Mouse (Mus musculus): ENCODE measurements around the gene Fcgr3. TPM values are rescaled to one million over a fixed set of nuclear protein-coding genes. Genes with fewer than 3 reads are reported as not detected.

Gene Fcgr3
- total RNA-seq, 2 experiments from 2014 or later: 310 to 520 TPM

GRCm38 (mm10) chr1:171018737-171019136, 46.0 kb downstream of the Fcgr3 start, which contains the start of gene Fcgr4:
Fcgr4 (plus strand) TSS chr1:171018920.
- peak; percentile 17 for ATAC-seq (replicated peaks; ENCODE audit: poor library complexity, severe bottlenecking)

DNA sequence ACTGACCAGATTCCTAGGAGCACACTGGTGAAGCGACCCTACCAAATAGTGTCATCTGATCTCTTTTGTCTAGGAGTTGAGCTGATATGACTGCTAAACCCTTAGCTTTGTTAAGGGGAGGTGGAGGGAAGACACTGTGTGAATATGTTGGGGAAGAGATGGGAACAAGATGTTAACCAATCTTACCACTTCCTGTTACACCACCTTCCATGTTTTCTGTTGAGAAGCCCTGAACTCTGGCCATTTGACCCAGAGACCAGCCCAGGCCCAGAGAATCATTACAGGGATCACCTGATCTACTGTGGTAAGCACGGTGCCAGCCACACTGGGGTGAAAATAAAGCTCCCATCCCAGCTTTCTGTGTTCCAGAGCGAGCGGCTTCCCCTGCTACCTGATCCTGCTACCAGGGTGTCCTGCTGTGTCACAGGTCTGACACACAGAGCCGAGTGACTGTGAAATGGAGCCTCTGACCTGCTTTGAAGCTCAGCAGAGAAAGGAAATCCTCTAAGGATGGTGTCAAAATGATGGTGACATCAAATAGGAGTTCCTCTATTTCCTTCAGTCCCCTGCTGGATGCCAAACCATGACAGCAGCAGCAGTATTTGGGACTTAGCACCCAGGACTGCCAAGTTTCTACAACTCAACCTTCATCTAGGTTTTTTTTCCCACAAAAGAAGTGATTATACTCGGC, 47.1 kb downstream of the Fcgr3 start:
- ATAC-seq (replicated peaks; ENCODE audit: poor library complexity, severe bottlenecking): peak; percentile 76

- peak; percentile 56 for ATAC-seq (replicated peaks; ENCODE audit: poor library complexity, severe bottlenecking)
Measured at GRCm38 (mm10) chr1:171016676-171017356, 47.9 kb downstream of the Fcgr3 start.

DNA sequence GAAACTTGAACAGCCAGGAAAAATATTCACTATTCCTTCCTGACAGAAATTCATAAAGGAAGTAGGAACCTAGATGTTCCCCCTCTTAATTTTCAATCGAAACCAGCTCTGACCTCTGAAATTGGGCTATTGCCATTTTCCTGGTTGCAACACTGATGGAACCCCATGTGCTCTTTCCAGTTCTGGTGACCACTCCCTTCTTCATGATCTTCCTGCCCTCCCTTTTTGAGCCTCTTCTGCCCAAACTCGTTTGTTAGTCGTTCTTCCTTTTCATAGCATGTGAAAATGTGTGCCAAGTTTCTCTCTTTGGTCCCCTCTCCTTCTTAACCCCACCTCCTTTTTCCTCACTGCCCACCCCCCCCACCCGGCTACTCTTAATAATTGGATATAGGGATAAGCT, 53.0 kb downstream of the Fcgr3 start:
- ATAC-seq (replicated peaks; ENCODE audit: poor library complexity, severe bottlenecking): peak; percentile 52

DNA sequence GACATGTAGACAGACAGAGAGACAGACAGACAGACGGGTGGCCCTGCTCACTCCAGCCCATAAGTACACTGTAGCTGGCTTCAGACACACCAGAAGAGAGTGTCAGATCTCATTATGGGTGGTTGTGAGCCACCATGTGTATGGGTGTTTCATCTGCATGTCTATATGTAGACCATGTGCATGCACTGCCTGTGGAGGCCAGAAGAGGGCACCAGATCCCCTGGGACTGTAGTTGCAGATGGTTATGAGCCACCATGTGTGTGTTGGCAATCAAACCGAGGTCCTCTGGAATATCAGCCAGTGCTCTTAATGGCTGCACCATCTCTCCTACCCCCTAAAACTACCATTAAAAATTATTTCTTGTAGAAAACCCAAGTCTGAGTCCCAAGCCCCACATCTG, 57.8 kb downstream of the Fcgr3 start:
- ATAC-seq (replicated peaks; ENCODE audit: poor library complexity, severe bottlenecking): peak; percentile 31

GRCm38 (mm10) chr1:171006335-171006734, 58.4 kb downstream of the Fcgr3 start:
- ATAC-seq (replicated peaks; ENCODE audit: poor library complexity, severe bottlenecking): peak; percentile 92

- no peak for ATAC-seq (replicated peaks; ENCODE audit: poor library complexity, severe bottlenecking)
Measured at GRCm38 (mm10) chr1:171005586-171005985, 59.1 kb downstream of the Fcgr3 start.

DNA sequence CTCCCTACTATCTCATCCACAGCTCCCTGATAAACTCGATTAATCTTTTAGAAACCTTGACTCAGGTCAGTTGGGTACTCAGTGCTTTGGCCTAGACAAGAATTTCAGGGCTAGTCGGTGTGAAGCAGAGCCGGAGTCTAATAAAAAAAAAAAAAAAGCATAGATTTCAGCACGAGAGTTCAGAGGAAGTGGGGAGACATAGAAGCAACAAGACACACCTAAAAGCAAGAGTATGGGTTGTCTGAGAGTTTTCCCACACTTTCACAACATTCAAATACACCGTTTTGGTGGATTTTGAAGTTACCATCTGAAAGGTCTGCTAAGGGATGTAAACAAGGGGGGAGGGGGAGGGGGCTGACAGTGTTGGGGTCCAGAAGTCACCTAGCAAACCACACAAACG, 59.7 kb downstream of the Fcgr3 start:
- ATAC-seq (replicated peaks; ENCODE audit: poor library complexity, severe bottlenecking): no peak

Other genes with a start within 250 kb of the Fcgr3 start
- 19.2 and 27.1 TPM in 2 replicates for gene Atf6, start 197.2 kb downstream of the Fcgr3 start, total RNA-seq (2014; fragmentation: Nextera tagmentation)
- 27.5 and 30.5 TPM in 2 replicates for gene Atf6, start 197.2 kb downstream of the Fcgr3 start, total RNA-seq (2017)
- gene Gm26620, start 179.9 kb downstream of the Fcgr3 start, total RNA-seq (2014; fragmentation: Nextera tagmentation): not detected in 2 replicates
- gene Gm26620, start 179.9 kb downstream of the Fcgr3 start, total RNA-seq (2017): not detected in 2 replicates
- gene Dusp12, start 179.4 kb downstream of the Fcgr3 start, total RNA-seq (2014; fragmentation: Nextera tagmentation): 16.9 and 18.2 TPM in 2 replicates
- 10.3 and 10.9 TPM in 2 replicates for gene Dusp12, start 179.4 kb downstream of the Fcgr3 start, total RNA-seq (2017)
- gene Fcrlb, start 152.0 kb downstream of the Fcgr3 start, total RNA-seq (2014; fragmentation: Nextera tagmentation): not detected in 2 replicates
- not detected in 2 replicates for gene Fcrlb, start 152.0 kb downstream of the Fcgr3 start, total RNA-seq (2017)
- not detected in 2 replicates for gene Fcrla, start 137.4 kb downstream of the Fcgr3 start, total RNA-seq (2014; fragmentation: Nextera tagmentation)
- gene Fcrla, start 137.4 kb downstream of the Fcgr3 start, total RNA-seq (2017): not detected in 2 replicates
- 106 and 115 TPM in 2 replicates for gene Fcgr2b, start 88.4 kb downstream of the Fcgr3 start, total RNA-seq (2014; fragmentation: Nextera tagmentation)
- 106 and 143 TPM in 2 replicates for gene Fcgr2b, start 88.4 kb downstream of the Fcgr3 start, total RNA-seq (2017)
- 0.58 and 2.9 TPM in 2 replicates for gene Fcgr4, start 46.0 kb downstream of the Fcgr3 start, total RNA-seq (2014; fragmentation: Nextera tagmentation)
- 3.1 and 3.5 TPM in 2 replicates for gene Fcgr4, start 46.0 kb downstream of the Fcgr3 start, total RNA-seq (2017)
- gene Cfap126, start 49.0 kb upstream of the Fcgr3 start, total RNA-seq (2014; fragmentation: Nextera tagmentation): 1.7 and 3.8 TPM in 2 replicates
- gene Cfap126, start 49.0 kb upstream of the Fcgr3 start, total RNA-seq (2017): 0.47 and 1.5 TPM in 2 replicates
- gene Sdhc, start 85.7 kb upstream of the Fcgr3 start, total RNA-seq (2014; fragmentation: Nextera tagmentation): 119 and 151 TPM in 2 replicates
- gene Sdhc, start 85.7 kb upstream of the Fcgr3 start, total RNA-seq (2017): 110 and 112 TPM in 2 replicates
- gene Mpz, start 85.8 kb upstream of the Fcgr3 start, total RNA-seq (2014; fragmentation: Nextera tagmentation): 2.0 TPM in 1 of 2 replicates, not detected in the other
- gene Mpz, start 85.8 kb upstream of the Fcgr3 start, total RNA-seq (2017): not detected in 2 replicates
- 11.7 and 11.8 TPM in 2 replicates for gene Pcp4l1, start 131.3 kb upstream of the Fcgr3 start, total RNA-seq (2014; fragmentation: Nextera tagmentation)
- 13.7 TPM in 2 replicates for gene Pcp4l1, start 131.3 kb upstream of the Fcgr3 start, total RNA-seq (2017)
- gene Nr1i3, start 149.0 kb upstream of the Fcgr3 start, total RNA-seq (2014; fragmentation: Nextera tagmentation): not detected in 2 replicates
- 0.10 and 0.17 TPM in 2 replicates for gene Nr1i3, start 149.0 kb upstream of the Fcgr3 start, total RNA-seq (2017)
- gene Tomm40l, start 157.6 kb upstream of the Fcgr3 start, total RNA-seq (2014; fragmentation: Nextera tagmentation): 30.1 and 30.3 TPM in 2 replicates
- gene Tomm40l, start 157.6 kb upstream of the Fcgr3 start, total RNA-seq (2017): 20.7 and 21.2 TPM in 2 replicates
- gene Apoa2, start 160.1 kb upstream of the Fcgr3 start, total RNA-seq (2014; fragmentation: Nextera tagmentation): 4.5 and 6.9 TPM in 2 replicates
- 3.7 and 8.0 TPM in 2 replicates for gene Apoa2, start 160.1 kb upstream of the Fcgr3 start, total RNA-seq (2017)
- gene Fcer1g, start 169.4 kb upstream of the Fcgr3 start, total RNA-seq (2014; fragmentation: Nextera tagmentation): 327 and 359 TPM in 2 replicates
- 143 and 171 TPM in 2 replicates for gene Fcer1g, start 169.4 kb upstream of the Fcgr3 start, total RNA-seq (2017)
- gene Adamts4, start 185.5 kb upstream of the Fcgr3 start, total RNA-seq (2014; fragmentation: Nextera tagmentation): not detected in 2 replicates
- not detected in 2 replicates for gene Adamts4, start 185.5 kb upstream of the Fcgr3 start, total RNA-seq (2017)
- 270 and 271 TPM in 2 replicates for gene Ndufs2, start 186.5 kb upstream of the Fcgr3 start, total RNA-seq (2014; fragmentation: Nextera tagmentation)
- 358 and 391 TPM in 2 replicates for gene Ndufs2, start 186.5 kb upstream of the Fcgr3 start, total RNA-seq (2017)
- gene B4galt3, start 205.4 kb upstream of the Fcgr3 start, total RNA-seq (2014; fragmentation: Nextera tagmentation): 24.7 and 25.6 TPM in 2 replicates
- gene B4galt3, start 205.4 kb upstream of the Fcgr3 start, total RNA-seq (2017): 14.7 and 19.0 TPM in 2 replicates
- gene Ppox, start 216.3 kb upstream of the Fcgr3 start, total RNA-seq (2014; fragmentation: Nextera tagmentation): 22.5 and 37.6 TPM in 2 replicates
- gene Ppox, start 216.3 kb upstream of the Fcgr3 start, total RNA-seq (2017): 16.8 and 25.3 TPM in 2 replicates
- 34.7 and 37.6 TPM in 2 replicates for gene Usp21, start 223.1 kb upstream of the Fcgr3 start, total RNA-seq (2014; fragmentation: Nextera tagmentation)
- 20.0 and 22.8 TPM in 2 replicates for gene Usp21, start 223.1 kb upstream of the Fcgr3 start, total RNA-seq (2017)
- gene Ufc1, start 230.1 kb upstream of the Fcgr3 start, total RNA-seq (2014; fragmentation: Nextera tagmentation): 142 and 143 TPM in 2 replicates
- 108 and 113 TPM in 2 replicates for gene Ufc1, start 230.1 kb upstream of the Fcgr3 start, total RNA-seq (2017)

Data from granulocyte monocyte progenitor cell, adult 5-6 weeks (primary cell).